Mouse (Mus musculus) lung, adult 2 months (tissue): ENCODE data around the gene Adh5.

Experiments used
- CTCF ChIP-seq: fragments of 200-500 bp; IDR thresholded peaks from 2 replicates; pipeline ENCODE4 v1.5.1; 2011; ENCODE audit warnings: mild to moderate bottlenecking, low read length, control low read depth; ENCODE audit not compliant: insufficient read depth
- POLR2A ChIP-seq: fragments of 200-500 bp; IDR thresholded peaks from 2 replicates; pipeline ENCODE4 v1.6.1; 2011; ENCODE audit warnings: low read depth, mild to moderate bottlenecking, control low read depth, low read length, borderline replicate concordance; ENCODE audit errors: extremely low read depth

DNA sequence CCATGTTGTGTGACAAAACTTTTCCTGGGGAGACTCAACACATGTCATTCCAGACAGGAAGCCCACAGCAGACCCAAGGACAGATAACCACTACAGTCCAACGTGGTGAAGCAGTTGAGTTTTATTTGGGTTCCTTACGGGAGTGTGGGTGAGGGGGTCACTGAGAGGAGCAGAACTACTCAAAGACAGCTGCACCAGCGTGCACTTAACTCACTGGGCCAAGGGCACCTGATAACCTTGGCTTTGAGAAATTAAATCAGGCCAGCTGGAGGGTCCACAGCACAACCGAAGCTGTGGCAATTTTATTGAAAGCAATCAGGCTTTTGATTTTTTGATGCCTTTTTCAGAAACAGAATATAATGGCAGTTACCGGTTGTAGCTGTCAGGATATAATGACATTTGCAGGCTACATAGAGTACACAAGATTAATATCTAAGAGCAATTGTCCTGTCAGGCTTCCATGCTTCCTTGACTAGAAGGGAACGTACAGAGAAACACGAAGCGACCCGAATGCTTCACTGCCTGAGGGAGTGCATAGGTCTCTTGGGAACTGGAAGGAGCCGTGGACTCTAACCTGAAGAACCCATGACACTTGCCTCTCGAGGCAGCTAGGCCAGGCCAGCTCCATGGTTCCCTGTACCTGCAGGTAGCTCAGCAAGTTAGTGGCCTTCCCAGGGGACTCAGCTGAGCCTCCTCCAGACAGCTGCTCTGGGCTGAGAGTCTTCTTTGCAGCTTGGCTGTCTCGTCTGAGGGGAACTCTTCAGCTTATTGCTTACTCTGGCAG is 5.4 kb downstream of the Adh5 start:
- TF ChIP-seq POLR2A (no peak), CTCF (no peak)
